Mouse (Mus musculus) forebrain, embryonic 15.5 days (tissue): Measurements from ENCODE around the gene Zfp512b. TPM values are rescaled to one million over a fixed set of nuclear protein-coding genes. Genes with fewer than 3 reads are reported as not detected.

Source experiments
- ATAC-seq: fragments of 200-750 bp; cut with Nextera tagmentation; replicated peaks from 2 replicates; pipeline ENCODE4 v1.8.0; 2017; ENCODE audit warnings: mild to moderate bottlenecking, moderate TSS enrichment, moderate library complexity
- H3K27ac ChIP-seq: fragments of 300-500 bp; sonication (generic); replicated peaks from 2 replicates; pipeline ENCODE4 v1.5.1; 2015; ENCODE audit warnings: mild to moderate bottlenecking, inconsistent platforms
- H3K27me3 ChIP-seq: fragments of 300-500 bp; sonication (generic); 2 replicates; pipeline ENCODE4 v1.6.1; 2015; ENCODE audit warnings: inconsistent platforms
- H3K36me3 ChIP-seq: fragments of 300-500 bp; sonication (generic); 2 replicates; pipeline ENCODE4 v1.6.1; 2015; ENCODE audit warnings: mild to moderate bottlenecking, inconsistent platforms
- H3K4me1 ChIP-seq: fragments of 300-500 bp; sonication (generic); 2 replicates; pipeline ENCODE4 v1.6.1; 2015; ENCODE audit warnings: inconsistent platforms
- H3K4me2 ChIP-seq: fragments of 300-500 bp; sonication (generic); replicated peaks from 2 replicates; pipeline ENCODE4 v1.6.1; 2015; ENCODE audit warnings: mild to moderate bottlenecking, inconsistent platforms
- H3K4me3 ChIP-seq: fragments of 300-500 bp; sonication (generic); 2 replicates; pipeline ENCODE4 v1.5.1; 2015; ENCODE audit warnings: mild to moderate bottlenecking, inconsistent platforms
- H3K9ac ChIP-seq: fragments of 300-500 bp; sonication (generic); replicated peaks from 2 replicates; pipeline ENCODE4 v1.6.1; 2015; ENCODE audit warnings: mild to moderate bottlenecking, inconsistent platforms
- H3K9me3 ChIP-seq: fragments of 300-500 bp; sonication (generic); 2 replicates; pipeline ENCODE4 v1.6.1; 2016; ENCODE audit warnings: inconsistent platforms
- WGBS: fragments of 180-500 bp; shearing (Covaris S2); methylation state at CpG from one replicate; pipeline ENCODE4 v1.1.7; 2015; ENCODE audit warnings: mixed read lengths; 5-methylcytosine and 5-hydroxymethylcytosine counted together
- polyA plus RNA-seq: library from polyadenylated mRNA; unstranded; fragments of >200 nt; fragmentation: Nextera tagmentation; extraction: Ambion mirVana; gene quantifications from 2 replicates; pipeline ENCODE4 v1.2.1, GENCODE M21; 2015

The Zfp512b gene
- polyA plus RNA-seq, 1 experiment from 2014 or later = 76.5 TPM

DNA sequence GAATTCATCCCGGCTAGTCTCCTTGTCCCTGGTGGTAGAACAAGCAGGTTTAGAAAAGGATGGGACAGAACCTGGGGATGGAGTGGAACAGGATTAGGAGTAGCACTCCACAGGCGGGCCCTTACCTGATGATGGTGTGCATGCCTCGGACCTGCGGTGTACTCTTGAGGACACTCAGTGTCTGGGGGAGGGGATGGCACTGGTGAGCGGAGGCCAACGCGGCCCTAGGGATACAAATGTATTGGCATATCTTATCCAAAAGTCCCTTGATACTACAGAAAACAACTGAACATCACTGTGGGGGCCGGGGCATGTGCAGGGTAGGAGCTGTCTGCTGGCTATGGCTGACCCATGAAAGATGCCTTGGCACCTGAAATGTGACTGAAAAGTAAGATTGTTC lies 22.2 kb downstream of the Zfp512b start:
- WGBS = 93% methylated on average over 8 of the region's 8 CpGs
- H3K27ac ChIP-seq = no peak overlapping the region
- H3K9me3 ChIP-seq = no peaks in the 10 kb centered on the region
- H3K36me3 ChIP-seq = peaks cover 4% of the 10 kb centered on the region; the same call in 1 of the 2 replicates
- no peak overlapping the region for H3K4me2 ChIP-seq
- H3K27me3 ChIP-seq = no peaks in the 10 kb centered on the region
- no peak overlapping the region for H3K9ac ChIP-seq
- ATAC-seq = no peak
- H3K4me1 ChIP-seq = no peaks in the 10 kb centered on the region
- no peak overlapping the region for H3K4me3 ChIP-seq

DNA sequence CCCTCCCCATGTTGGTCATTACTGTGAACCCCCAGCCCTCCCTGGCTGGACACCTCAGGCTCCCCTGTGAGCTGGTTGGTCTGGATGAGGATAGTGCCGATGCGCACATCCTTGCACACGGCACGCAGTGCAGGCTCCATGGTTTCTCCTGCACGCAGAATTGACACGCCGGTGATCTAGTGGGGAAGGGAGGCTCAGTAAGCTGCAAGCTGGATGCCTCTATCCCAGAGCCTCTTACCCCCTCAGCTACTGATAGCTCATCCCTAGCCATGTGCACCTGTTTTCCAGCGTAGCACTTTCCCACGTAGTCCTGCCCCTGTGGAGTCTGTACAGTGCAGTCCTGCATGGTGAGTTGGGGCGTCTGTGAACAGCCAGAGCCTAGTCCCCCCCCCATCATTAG lies 22.7 kb downstream of the Zfp512b start:
- H3K27ac ChIP-seq = no peak overlapping the region
- no peak overlapping the region for H3K4me3 ChIP-seq
- no peaks in the 10 kb centered on the region for H3K9me3 ChIP-seq
- H3K4me1 ChIP-seq = no peaks in the 10 kb centered on the region
- H3K9ac ChIP-seq = no peak overlapping the region
- H3K36me3 ChIP-seq = peaks cover 4% of the 10 kb centered on the region; the same call in 1 of the 2 replicates
- H3K4me2 ChIP-seq = no peak overlapping the region
- ATAC-seq = no peak
- 96% methylated on average over 10 of the region's 10 CpGs for WGBS
- H3K27me3 ChIP-seq = no peaks in the 10 kb centered on the region

DNA sequence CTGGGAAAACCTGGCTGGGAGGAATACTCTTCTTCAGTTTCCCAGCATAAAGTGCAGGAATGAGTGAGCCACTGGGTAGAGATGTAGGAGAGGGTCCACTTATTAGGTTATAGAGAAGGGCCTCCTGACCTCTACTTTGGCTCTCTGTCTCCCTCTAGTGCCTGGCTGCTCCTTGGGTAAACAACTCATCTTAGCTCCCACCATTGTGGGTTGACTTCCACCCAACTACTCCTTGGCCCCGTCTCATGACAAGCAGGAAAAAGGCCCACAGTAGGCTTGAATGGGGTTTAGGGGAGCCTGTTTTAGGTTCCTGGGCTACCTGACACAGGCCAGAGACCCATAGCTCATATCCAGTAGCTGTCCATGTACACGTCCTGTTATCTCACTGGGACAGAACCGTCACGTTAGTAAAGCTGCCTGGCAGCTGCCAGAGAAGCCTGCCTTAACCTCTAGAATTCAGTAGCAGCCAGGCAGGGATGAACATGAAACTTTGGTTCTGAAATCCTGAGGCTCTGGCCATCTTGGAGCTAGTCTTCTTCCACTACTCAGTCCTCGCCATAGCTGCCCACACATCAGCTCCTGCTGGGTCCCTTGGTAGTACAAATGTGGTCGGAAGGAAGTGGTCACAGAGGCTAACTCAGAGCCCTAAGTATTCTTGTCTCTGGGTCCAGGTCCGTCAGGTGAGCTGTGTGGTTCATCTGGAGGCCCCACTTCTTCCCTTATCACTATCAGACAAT lies 24.2 kb downstream of the Zfp512b start:
- no peaks in the 10 kb centered on the region for H3K9me3 ChIP-seq
- no peaks in the 10 kb centered on the region for H3K27me3 ChIP-seq
- ATAC-seq = no peak
- H3K9ac ChIP-seq = no peak overlapping the region
- H3K4me3 ChIP-seq = no peak overlapping the region
- H3K27ac ChIP-seq = no peak overlapping the region
- H3K36me3 ChIP-seq = peaks cover 3% of the 10 kb centered on the region; the same call in 1 of the 2 replicates
- WGBS = 81% methylated on average over 7 of the region's 7 CpGs
- no peaks in the 10 kb centered on the region for H3K4me1 ChIP-seq
- H3K4me2 ChIP-seq = no peak overlapping the region

DNA sequence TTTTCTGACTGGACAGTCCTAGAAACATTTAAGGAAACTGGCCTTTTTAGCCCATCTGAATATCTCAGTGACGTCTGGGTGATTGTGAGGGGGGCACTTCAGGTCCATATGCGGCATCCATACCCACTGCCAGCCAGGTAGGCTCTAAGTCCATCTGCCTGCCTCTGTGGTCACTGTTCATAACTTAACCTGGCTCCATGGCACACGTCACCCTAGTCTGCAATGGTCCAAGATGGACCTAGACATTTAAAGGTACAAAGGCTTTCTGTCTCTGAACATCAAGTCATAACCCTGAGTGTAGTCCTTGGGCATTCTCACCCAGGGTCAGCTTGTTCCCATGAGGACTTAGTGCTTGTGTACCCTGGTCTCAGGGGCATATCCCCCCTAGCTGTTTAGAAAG lies 25.3 kb downstream of the Zfp512b start:
- no peak overlapping the region for H3K4me3 ChIP-seq
- ATAC-seq = no peak
- no peaks in the 10 kb centered on the region for H3K4me1 ChIP-seq
- H3K9me3 ChIP-seq = no peaks in the 10 kb centered on the region
- H3K27me3 ChIP-seq = no peaks in the 10 kb centered on the region
- H3K27ac ChIP-seq = no peak overlapping the region
- H3K4me2 ChIP-seq = no peak overlapping the region
- no peak overlapping the region for H3K9ac ChIP-seq
- no peaks in the 10 kb centered on the region for H3K36me3 ChIP-seq
- 93% methylated on average over 3 of the region's 3 CpGs for WGBS

DNA sequence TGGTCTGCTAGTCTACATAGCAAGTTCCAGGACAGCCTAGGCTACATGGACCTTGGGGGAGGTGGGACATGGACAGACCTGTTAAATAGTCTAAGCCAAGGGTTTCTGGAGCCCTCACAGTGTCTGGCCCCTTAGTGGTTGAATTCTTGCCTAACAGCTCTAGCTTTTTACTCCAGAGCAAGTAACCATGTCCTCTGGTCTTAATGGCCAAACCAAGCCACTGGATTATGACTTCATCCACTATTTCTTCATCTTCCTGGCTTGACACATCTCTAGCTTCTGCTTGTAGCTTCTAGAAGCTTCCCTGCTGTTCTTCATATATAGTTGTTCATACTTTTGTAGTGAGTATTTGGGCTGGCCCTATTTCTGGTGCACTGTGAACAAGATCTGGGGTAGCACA lies 38.8 kb downstream of the Zfp512b start:
- peaks cover 47% of the 10 kb centered on the region for H3K36me3 ChIP-seq

DNA sequence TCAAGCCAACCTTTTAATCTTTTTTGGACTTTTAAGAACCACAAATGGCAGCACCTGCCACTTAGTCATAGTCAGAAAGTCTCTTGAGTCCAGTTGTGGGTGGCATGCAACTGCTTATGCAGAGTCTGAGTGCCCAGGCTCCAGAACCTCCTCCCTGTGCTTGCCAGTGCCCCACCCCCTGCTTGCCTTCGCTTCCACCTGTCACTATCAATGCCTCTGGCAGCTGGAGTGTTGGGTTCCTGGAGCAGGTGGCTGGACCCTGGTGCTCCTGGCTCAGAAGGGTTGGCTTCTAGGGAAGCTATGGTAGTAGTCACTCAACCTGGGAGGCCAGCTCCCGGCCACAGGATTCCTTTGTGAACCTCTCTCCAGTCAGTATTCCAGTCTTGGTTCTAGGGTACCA lies 42.4 kb downstream of the Zfp512b start:
- ATAC-seq = no peak
- Histone ChIP-seq H3K9me3 (no peaks in the 10 kb centered on the region), H3K4me1 (no peaks in the 10 kb centered on the region), H3K27me3 (no peaks in the 10 kb centered on the region), H3K27ac (no peak overlapping the region), H3K36me3 (peaks cover 74% of the 10 kb centered on the region), H3K4me3 (no peak overlapping the region), H3K9ac (no peak overlapping the region), H3K4me2 (no peak overlapping the region)
- WGBS = 93% methylated on average over 2 of the region's 2 CpGs

More for the DNA sequence above, 38.8 kb downstream of the Zfp512b start:
- Histone ChIP-seq H3K27ac (no peak overlapping the region), H3K9me3 (no peaks in the 10 kb centered on the region), H3K27me3 (no peaks in the 10 kb centered on the region), H3K4me3 (no peak overlapping the region), H3K4me2 (no peak overlapping the region), H3K4me1 (no peaks in the 10 kb centered on the region), H3K9ac (no peak overlapping the region)
- no peak for ATAC-seq

DNA sequence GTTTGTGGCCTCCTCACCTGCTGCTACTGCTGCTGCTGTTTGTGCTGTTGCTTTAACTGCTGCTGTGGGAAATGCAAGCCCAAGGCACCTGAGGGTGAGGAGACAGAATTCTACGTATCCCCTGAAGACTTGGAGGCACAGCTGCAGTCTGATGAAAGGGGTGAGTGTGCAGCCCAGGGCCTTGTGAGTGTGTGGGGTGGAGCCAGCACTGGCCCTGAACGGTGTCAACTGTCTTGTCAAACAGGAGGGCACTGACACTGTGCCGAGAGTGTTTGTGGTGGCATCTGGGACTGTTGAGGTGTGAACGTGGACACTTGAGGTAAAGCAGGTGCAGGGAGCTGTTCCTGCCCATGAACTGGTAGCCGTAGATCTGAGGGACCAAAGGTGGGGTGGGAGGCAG lies 43.9 kb downstream of the Zfp512b start:
- ATAC-seq = no peak
- H3K9me3 ChIP-seq = no peaks in the 10 kb centered on the region
- no peaks in the 10 kb centered on the region for H3K27me3 ChIP-seq
- peaks cover 71% of the 10 kb centered on the region for H3K36me3 ChIP-seq
- WGBS = 90% methylated on average over 5 of the region's 5 CpGs
- no peak overlapping the region for H3K9ac ChIP-seq
- H3K4me3 ChIP-seq = no peak overlapping the region
- H3K27ac ChIP-seq = no peak overlapping the region
- H3K4me2 ChIP-seq = no peak overlapping the region
- no peaks in the 10 kb centered on the region for H3K4me1 ChIP-seq

DNA sequence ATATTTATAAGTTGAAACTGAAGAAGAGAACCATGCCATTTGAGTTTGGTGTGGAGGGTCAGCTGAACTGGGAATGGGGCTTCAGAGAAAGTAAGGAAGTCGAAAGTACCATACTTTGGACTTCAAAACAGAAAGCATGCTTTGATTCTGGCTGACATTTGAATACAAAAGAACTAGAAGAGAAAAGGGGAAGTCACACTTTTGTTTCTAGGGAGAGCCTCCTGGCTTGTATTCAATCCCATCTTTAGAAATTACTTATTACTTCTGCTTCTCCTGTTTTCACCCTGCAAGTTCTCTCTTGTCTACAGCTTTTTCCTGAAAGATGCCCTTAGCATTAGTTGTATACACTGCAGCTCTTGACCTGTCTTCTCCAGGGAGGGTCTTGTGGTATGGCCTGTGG lies 44.4 kb downstream of the Zfp512b start:
- Histone ChIP-seq H3K27ac (no peak overlapping the region), H3K4me1 (no peaks in the 10 kb centered on the region), H3K36me3 (peaks cover 71% of the 10 kb centered on the region), H3K9me3 (no peaks in the 10 kb centered on the region), H3K4me2 (no peak overlapping the region), H3K4me3 (no peak overlapping the region), H3K9ac (no peak overlapping the region), H3K27me3 (no peaks in the 10 kb centered on the region)
- 74% methylated on average over 1 of the region's 1 CpGs for WGBS
- no peak for ATAC-seq

DNA sequence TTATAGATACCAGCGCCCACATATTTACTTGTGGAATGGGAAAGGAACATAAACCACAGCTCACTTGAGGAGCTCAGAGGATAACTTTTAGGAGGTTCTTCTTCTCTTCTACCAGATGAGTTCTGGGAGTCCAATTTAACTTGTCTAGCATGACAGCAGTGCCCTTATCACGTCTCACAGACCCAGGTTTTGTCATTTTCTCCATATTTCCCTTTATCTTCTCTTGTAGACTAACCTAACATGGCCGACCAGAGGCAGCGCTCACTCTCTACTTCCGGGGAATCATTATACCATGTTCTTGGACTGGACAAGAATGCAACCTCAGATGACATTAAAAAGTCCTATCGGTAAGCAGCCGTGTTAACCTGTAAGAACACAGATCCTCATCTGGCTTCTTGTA lies 46.5 kb downstream of the Zfp512b start:
- Histone ChIP-seq H3K4me3 (no peak overlapping the region), H3K4me2 (no peak overlapping the region), H3K9ac (no peak overlapping the region), H3K27ac (no peak overlapping the region), H3K4me1 (no peaks in the 10 kb centered on the region), H3K9me3 (no peaks in the 10 kb centered on the region), H3K27me3 (no peaks in the 10 kb centered on the region), H3K36me3 (peaks cover 51% of the 10 kb centered on the region)
- ATAC-seq = no peak
- 97% methylated on average over 7 of the region's 7 CpGs for WGBS

DNA sequence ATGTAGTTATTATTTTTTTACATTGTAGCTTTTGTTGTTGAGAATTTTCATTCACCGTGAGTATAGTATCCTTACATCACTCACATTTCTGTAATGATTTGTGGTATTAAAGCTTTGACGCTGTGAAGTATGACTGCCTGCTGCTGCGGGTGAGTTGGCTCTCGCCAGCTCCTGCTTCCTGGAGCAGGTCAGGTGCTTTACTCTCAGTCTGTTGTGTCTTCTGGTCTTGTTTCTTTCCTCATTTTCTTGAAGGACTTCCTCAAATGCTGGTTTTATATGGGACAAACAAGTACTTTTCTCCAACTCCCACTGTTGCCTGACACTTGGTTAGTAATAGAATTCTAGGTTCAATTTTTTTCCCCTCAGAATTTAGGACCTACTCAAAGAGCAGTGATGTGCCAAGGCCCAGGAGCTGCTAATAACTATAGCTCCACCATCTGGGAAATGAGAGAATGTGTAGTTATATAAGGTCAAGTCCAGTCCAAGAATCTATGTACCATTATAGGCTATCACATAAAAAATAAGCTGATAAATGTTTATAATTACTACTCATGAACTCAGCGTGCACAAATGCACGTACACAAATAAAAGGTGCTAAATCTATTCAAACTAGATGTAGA lies 50.7 kb downstream of the Zfp512b start:
- no peak overlapping the region for H3K4me2 ChIP-seq
- H3K4me1 ChIP-seq = peaks cover 8% of the 10 kb centered on the region
- H3K9ac ChIP-seq = no peak overlapping the region
- no peak for ATAC-seq
- 95% methylated on average over 6 of the region's 6 CpGs for WGBS
- H3K9me3 ChIP-seq = no peaks in the 10 kb centered on the region
- H3K36me3 ChIP-seq = peaks cover 12% of the 10 kb centered on the region
- no peak overlapping the region for H3K4me3 ChIP-seq
- H3K27ac ChIP-seq = no peak overlapping the region
- H3K27me3 ChIP-seq = no peaks in the 10 kb centered on the region

DNA sequence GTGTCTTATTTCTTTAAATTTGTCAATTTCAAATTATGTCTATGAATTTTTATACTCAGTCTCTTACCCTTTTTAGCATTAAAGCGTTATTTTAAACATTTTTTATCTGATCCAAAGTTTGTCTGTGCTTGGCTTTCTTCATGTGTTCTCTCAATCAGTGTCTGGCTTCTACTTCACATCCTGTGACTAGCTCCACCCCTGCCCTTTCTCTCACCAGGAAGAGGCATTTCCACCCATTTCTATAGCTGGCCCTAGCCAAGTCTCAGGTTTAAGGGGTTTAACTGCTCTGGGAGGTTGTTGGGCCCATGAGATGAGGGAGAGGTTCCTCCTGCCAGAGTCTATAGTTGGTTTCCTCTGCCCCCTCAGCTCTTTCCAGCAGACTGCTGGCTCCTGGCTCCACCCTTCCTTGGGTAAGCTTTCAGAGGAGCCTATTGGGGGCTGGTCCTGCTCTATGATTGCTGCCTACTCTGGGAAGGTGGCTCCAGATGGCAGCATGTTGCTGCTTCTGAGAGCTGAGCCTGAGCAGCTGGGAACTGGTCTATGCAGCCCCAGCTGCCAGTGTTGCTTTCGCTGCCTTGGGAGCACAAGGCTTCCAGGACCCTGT lies 55.1 kb downstream of the Zfp512b start:
- peak overlapping the region; percentile 69 for H3K27ac ChIP-seq
- H3K4me1 ChIP-seq = peaks cover 8% of the 10 kb centered on the region
- no peak overlapping the region for H3K4me3 ChIP-seq
- 68% methylated on average over 2 of the region's 2 CpGs for WGBS
- no peak overlapping the region for H3K9ac ChIP-seq
- H3K27me3 ChIP-seq = no peaks in the 10 kb centered on the region
- H3K9me3 ChIP-seq = no peaks in the 10 kb centered on the region
- H3K4me2 ChIP-seq = no peak overlapping the region
- H3K36me3 ChIP-seq = no peaks in the 10 kb centered on the region; the same call in 1 of the 2 replicates
- ATAC-seq = peak; percentile 81

DNA sequence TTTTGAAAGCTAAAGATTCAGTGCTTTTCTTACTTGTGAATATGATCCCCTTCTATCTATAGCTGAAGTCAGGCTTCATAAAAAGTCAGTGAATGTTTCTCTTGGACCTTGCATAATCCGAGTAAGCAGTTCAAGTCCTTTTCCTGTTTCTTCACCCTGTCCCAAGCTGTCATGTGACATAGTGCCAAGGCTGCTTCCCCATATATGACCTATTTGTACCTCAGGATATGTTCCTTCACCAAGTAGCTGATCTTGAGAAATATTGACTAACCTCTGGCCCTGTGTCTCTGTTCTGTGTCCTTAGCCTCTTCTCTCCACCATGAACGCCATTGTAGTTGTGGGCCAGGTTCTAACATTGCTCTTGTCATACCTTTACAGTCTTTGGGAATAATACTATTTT lies 56.2 kb downstream of the Zfp512b start:
- ATAC-seq = no peak
- WGBS = 91% methylated on average over 2 of the region's 2 CpGs

More for the DNA sequence above, 56.2 kb downstream of the Zfp512b start:
- H3K4me1 ChIP-seq = peaks cover 8% of the 10 kb centered on the region
- H3K27me3 ChIP-seq = no peaks in the 10 kb centered on the region
- H3K4me2 ChIP-seq = no peak overlapping the region
- no peak overlapping the region for H3K4me3 ChIP-seq
- no peaks in the 10 kb centered on the region for H3K9me3 ChIP-seq
- no peak overlapping the region for H3K9ac ChIP-seq
- no peak overlapping the region for H3K27ac ChIP-seq
- peaks cover 6% of the 10 kb centered on the region; the same call in 1 of the 2 replicates for H3K36me3 ChIP-seq
